ENCODE assay signal across 21 mouse cellular contexts in genomic region chr17:28431038-28431437, GRCm38 (mm10).
A peak's percentile ranks its signal among the peaks of the same experiment; 100 is the strongest.
DNase-seq lines count a peak whose midpoint lies in the region; ATAC-seq and TF ChIP-seq lines count a peak whose summit lies in the region.
"Had no signal": no experiment of that assay in that cellular context is flagged by ENCODE, and none has a peak within 500 bp of the region (broad histone marks: within the 10 kb centered on the region; RNA-seq: fewer than 3 reads in every experiment).

No protein-coding gene starts in this region.

- ATAC-seq in limb, embryonic 15.5 days (ENCODE audit: insufficient number of reproducible peaks, low FRiP score, low TSS enrichment, low read depth) = no peak
- ATAC-seq in stomach, embryonic 16.5 days (ENCODE audit: insufficient read depth, low FRiP score) = no peak
- ATAC-seq: activated CD4-positive, CD25-positive, alpha-beta regulatory T cell, adult 4 months; forebrain, embryonic 13.5 days; forebrain, embryonic 15.5 days; forebrain, postnatal 0 days; Patski had no signal

- 65% methylated on average over 7 of the region's 7 CpGs for WGBS in limb, embryonic 15.5 days
- 88% methylated on average over 7 of the region's 7 CpGs for WGBS in limb, embryonic 10.5 days
- WGBS in stomach, embryonic 16.5 days = 30% methylated on average over 7 of the region's 7 CpGs

- peaks cover 15% of the 10 kb centered on the region for H3K36me3 ChIP-seq in limb, embryonic 15.5 days
- H3K36me3 ChIP-seq in limb, embryonic 10.5 days = peaks cover 45% of the 10 kb centered on the region
- no peaks in the 10 kb centered on the region for H3K36me3 ChIP-seq in stomach, embryonic 16.5 days (ENCODE audit: control insufficient read depth, insufficient read depth, low read length)

- H3K9me3 ChIP-seq in limb, embryonic 15.5 days = no peaks in the 10 kb centered on the region
- H3K9me3 ChIP-seq in limb, embryonic 10.5 days (replicated peaks) = no peaks in the 10 kb centered on the region
- no peaks in the 10 kb centered on the region for H3K9me3 ChIP-seq in stomach, embryonic 16.5 days (replicated peaks; ENCODE audit: control insufficient read depth, low read length)
- H3K9me3 ChIP-seq: forebrain, embryonic 13.5 days; forebrain, embryonic 15.5 days had no signal

- H3K9ac ChIP-seq in limb, embryonic 15.5 days = no peak overlapping the region
- no peak overlapping the region for H3K9ac ChIP-seq in stomach, embryonic 16.5 days (ENCODE audit: low read length)
- H3K9ac ChIP-seq: forebrain, embryonic 13.5 days; forebrain, embryonic 15.5 days; forebrain, postnatal 0 days had no signal

- no peaks in the 10 kb centered on the region for H3K27me3 ChIP-seq in limb, embryonic 15.5 days
- no peaks in the 10 kb centered on the region for H3K27me3 ChIP-seq in limb, embryonic 10.5 days (ENCODE audit: low read depth, poor library complexity, severe bottlenecking)
- no peaks in the 10 kb centered on the region for H3K27me3 ChIP-seq in stomach, embryonic 16.5 days (ENCODE audit: control insufficient read depth, insufficient read depth, low read length)
- H3K27me3 ChIP-seq: forebrain, embryonic 13.5 days; forebrain, embryonic 15.5 days; Patski had no signal

- intact Hi-C loops in gastrocnemius, adult 2 months (cut with DNase I) = no loop called here

- H3K4me1 ChIP-seq in limb, embryonic 15.5 days = 0 out of 2 replicates have a peak, but pooled peaks cover 5% of the 10 kb centered on the region
- no peaks in the 10 kb centered on the region for H3K4me1 ChIP-seq in limb, embryonic 10.5 days
- peaks cover 6% of the 10 kb centered on the region; the same call in 1 of the 2 replicates for H3K4me1 ChIP-seq in stomach, embryonic 16.5 days (ENCODE audit: control insufficient read depth, insufficient read depth, low read length)
- H3K4me1 ChIP-seq: forebrain, embryonic 13.5 days; forebrain, embryonic 15.5 days had no signal

- H3K4me2 ChIP-seq in limb, embryonic 15.5 days = no peak overlapping the region
- H3K4me2 ChIP-seq in stomach, embryonic 16.5 days (ENCODE audit: low read depth, low read length) = no peak overlapping the region
- H3K4me2 ChIP-seq: forebrain, embryonic 13.5 days; forebrain, embryonic 15.5 days had no signal

- H3K4me3 ChIP-seq in gastrocnemius, adult 2 months = no peak overlapping the region
- no peak overlapping the region for H3K4me3 ChIP-seq in limb, embryonic 15.5 days
- H3K4me3 ChIP-seq in limb, embryonic 10.5 days = no peak overlapping the region
- no peak overlapping the region for H3K4me3 ChIP-seq in stomach, embryonic 16.5 days (replicated peaks; ENCODE audit: low read length)
- H3K4me3 ChIP-seq: forebrain, embryonic 13.5 days; forebrain, embryonic 15.5 days had no signal

- TF ChIP-seq CTCF in gastrocnemius, adult 2 months (IDR thresholded peaks at IDR 0.05) = no peak

- H3K27ac ChIP-seq in gastrocnemius, adult 2 months = 0 out of 2 replicates have a peak overlapping the region, but pooled peaks have one; percentile 1
- H3K27ac ChIP-seq in limb, embryonic 15.5 days = 0 out of 2 replicates have a peak overlapping the region, but pooled peaks have one; percentile 0
- H3K27ac ChIP-seq in limb, embryonic 10.5 days = no peak overlapping the region
- peak overlapping the region; percentile 53; the same call in 1 of the 2 replicates for H3K27ac ChIP-seq in stomach, embryonic 16.5 days (ENCODE audit: low read length)
- H3K27ac ChIP-seq: forebrain, embryonic 13.5 days; forebrain, embryonic 15.5 days had no signal

- DNase-seq in gastrocnemius, adult 2 months = no peak
- DNase-seq in gastrocnemius, postnatal 10 days = no peak
- DNase-seq in limb, embryonic 10.5 days (ENCODE audit: low spot score) = no peak
- DNase-seq in NIH3T3 (ENCODE audit: low read depth) = peak; percentile 55
- no peak for DNase-seq in thymus, postnatal 36 days
- no peak for DNase-seq in left cerebral cortex, adult 11 months (ENCODE audit: low spot score)
- DNase-seq: adrenal gland, adult 8-10 months; adrenal gland, postnatal 14 days; adrenal gland, postnatal 36 days; cerebellum, adult 11-12 months; cerebellum, adult 2 months; cerebellum, adult 9-10 months; cerebellum, postnatal 10 days; cerebellum, postnatal 25 days; forebrain, postnatal 0 days had no signal
